Mouse (Mus musculus) B cell, adult 62 days (primary cell): Measurements from ENCODE around the gene Vmn2r109. TPM values are rescaled to one million over a fixed set of nuclear protein-coding genes. Genes with fewer than 3 reads are reported as not detected.

Source experiments
- total RNA-seq: library from RNA; stranded (reverse); gene quantifications from 4 replicates; pipeline ENCODE4 v1.2.4, GENCODE M21; 2023

Gene Vmn2r109
- total RNA-seq: not detected in 4 replicates

GRCm38 (mm10) chr17:20564656-20565055 lies at the start of gene Vmn2r109:
TSS of gene Vmn2r109 (minus strand) at chr17:20564756.

GRCm38 (mm10) chr17:20596323-20596722 lies 31.8 kb upstream of the Vmn2r109 start, which contains the start of gene Vmn2r110:
TSS of gene Vmn2r110 (minus strand) at chr17:20596423.

GRCm38 (mm10) chr17:20497858-20498257 lies 66.7 kb downstream of the Vmn2r109 start, which contains the start of gene Vmn1r225:
TSS of gene Vmn1r225 (plus strand) at chr17:20498158.

Other genes with a start within 250 kb of the Vmn2r109 start
- not detected in 4 replicates for gene Vmn2r107, start 219.5 kb downstream of the Vmn2r109 start, total RNA-seq
- not detected in 4 replicates for gene Vmn1r224, start 150.6 kb downstream of the Vmn2r109 start, total RNA-seq
- gene Vmn2r108, start 83.4 kb downstream of the Vmn2r109 start, total RNA-seq: 0.09 TPM in 2 of 4 replicates, not detected in the others
- not detected in 4 replicates for gene Vmn1r225, start 66.6 kb downstream of the Vmn2r109 start, total RNA-seq
- not detected in 4 replicates for gene Vmn2r110, start 31.7 kb upstream of the Vmn2r109 start, total RNA-seq
- not detected in 4 replicates for gene Fpr-rs3, start 60.1 kb upstream of the Vmn2r109 start, total RNA-seq
- not detected in 4 replicates for gene Vmn1r226, start 118.1 kb upstream of the Vmn2r109 start, total RNA-seq
- gene Vmn1r227, start 165.1 kb upstream of the Vmn2r109 start, total RNA-seq: not detected in 4 replicates
- gene Vmn1r228, start 221.4 kb upstream of the Vmn2r109 start, total RNA-seq: not detected in 4 replicates
- 0.06 TPM in 2 of 4 replicates, not detected in the others for gene Vmn1r229, start 246.8 kb upstream of the Vmn2r109 start, total RNA-seq